In genomic region chr16:21210204-21210603, GRCm38 (mm10) we compare ENCODE assay signal across 10 mouse cellular contexts. TPM values are rescaled to one million over a fixed set of nuclear protein-coding genes. Genes with fewer than 3 reads are reported as not detected.
A peak's percentile ranks its signal among the peaks of the same experiment; 100 is the strongest.
DNase-seq lines count a peak whose midpoint lies in the region; ATAC-seq and TF ChIP-seq lines count a peak whose summit lies in the region.
"Had no signal": no experiment of that assay in that cellular context is flagged by ENCODE, and none has a peak within 500 bp of the region (broad histone marks: within the 10 kb centered on the region; RNA-seq: fewer than 3 reads in every experiment).

No protein-coding gene starts in this region.

- ATAC-seq in liver, embryonic 11.5 days (replicated peaks; ENCODE audit: low FRiP score) = no peak; the same call in 1 of the 2 replicates
- no peak for ATAC-seq in liver, postnatal 0 days
- no peak for ATAC-seq in embryonic facial prominence, embryonic 13.5 days (ENCODE audit: insufficient number of reproducible peaks, insufficient read depth, low FRiP score, low TSS enrichment, low read depth)
- no peak for ATAC-seq in intestine, embryonic 14.5 days (replicated peaks; ENCODE audit: low FRiP score, low TSS enrichment, low read depth)
- ATAC-seq in neural tube, embryonic 13.5 days (ENCODE audit: low read depth) = no peak
- ATAC-seq: activated CD4-positive, CD25-positive, alpha-beta regulatory T cell, adult 4 months had no signal

- no peak for DNase-seq in liver, embryonic 11.5 days (ENCODE audit: low spot score)
- no peak for DNase-seq in liver, postnatal 0 days
- DNase-seq in intestine, embryonic 14.5 days (ENCODE audit: low spot score) = peak; percentile 59
- no peak for DNase-seq in natural killer cell, adult 2 months (ENCODE audit: low spot score in 2 of 2)
- DNase-seq in retina, embryonic 14.5 days (ENCODE audit: low spot score) = no peak
- DNase-seq in right cerebral cortex, postnatal 4 days = no peak

- H3K9ac ChIP-seq in liver, embryonic 11.5 days (ENCODE audit: low read depth, low read length) = 0 out of 2 replicates have a peak overlapping the region, but pooled peaks have one; percentile 30
- H3K9ac ChIP-seq in liver, postnatal 0 days (replicated peaks) = no peak overlapping the region
- peak overlapping the region; percentile 64 for H3K9ac ChIP-seq in embryonic facial prominence, embryonic 13.5 days
- peak overlapping the region; percentile 11; the same call in 1 of the 2 replicates for H3K9ac ChIP-seq in intestine, embryonic 14.5 days (ENCODE audit: low read length)
- peak overlapping the region; percentile 70 for H3K9ac ChIP-seq in neural tube, embryonic 13.5 days

- no peak for TF ChIP-seq EP300 in liver, postnatal 0 days (IDR thresholded peaks at IDR 0.05; ENCODE audit: low read depth)

- H3K27ac ChIP-seq in liver, embryonic 11.5 days (ENCODE audit: low read depth, low read length) = peak overlapping the region; percentile 65
- H3K27ac ChIP-seq in liver, postnatal 0 days (ENCODE audit: low read depth) = no peak overlapping the region
- H3K27ac ChIP-seq in embryonic facial prominence, embryonic 13.5 days = peak overlapping the region; percentile 98
- H3K27ac ChIP-seq in intestine, embryonic 14.5 days (ENCODE audit: low read depth) = peak overlapping the region; percentile 91
- H3K27ac ChIP-seq in neural tube, embryonic 13.5 days (replicated peaks) = peak overlapping the region; percentile 86

- WGBS in liver, embryonic 11.5 days = 23% methylated on average over 5 of the region's 5 CpGs
- 43% methylated on average over 5 of the region's 5 CpGs for WGBS in liver, postnatal 0 days (ENCODE audit: insufficient replicate concordance)
- 4% methylated on average over 5 of the region's 5 CpGs for WGBS in embryonic facial prominence, embryonic 13.5 days
- WGBS in intestine, embryonic 14.5 days = 13% methylated on average over 5 of the region's 5 CpGs
- 12% methylated on average over 5 of the region's 5 CpGs for WGBS in neural tube, embryonic 13.5 days

- no peaks in the 10 kb centered on the region for H3K36me3 ChIP-seq in liver, embryonic 11.5 days (ENCODE audit: control insufficient read depth, insufficient read depth, low read length)
- no peaks in the 10 kb centered on the region for H3K36me3 ChIP-seq in liver, postnatal 0 days (replicated peaks; ENCODE audit: insufficient read depth, low read length)
- peaks cover 32% of the 10 kb centered on the region for H3K36me3 ChIP-seq in embryonic facial prominence, embryonic 13.5 days
- H3K36me3 ChIP-seq in intestine, embryonic 14.5 days (ENCODE audit: control insufficient read depth, insufficient read depth, low read length) = peaks cover 22% of the 10 kb centered on the region
- peaks cover 17% of the 10 kb centered on the region for H3K36me3 ChIP-seq in neural tube, embryonic 13.5 days

- H3K4me2 ChIP-seq in liver, embryonic 11.5 days = peak overlapping the region; percentile 64
- no peak overlapping the region for H3K4me2 ChIP-seq in liver, postnatal 0 days (ENCODE audit: low read depth, low read length)
- peak overlapping the region; percentile 77 for H3K4me2 ChIP-seq in embryonic facial prominence, embryonic 13.5 days
- H3K4me2 ChIP-seq in intestine, embryonic 14.5 days (ENCODE audit: low read length) = peak overlapping the region; percentile 63
- peak overlapping the region; percentile 62 for H3K4me2 ChIP-seq in neural tube, embryonic 13.5 days

- H3K4me1 ChIP-seq in liver, embryonic 11.5 days (replicated peaks; ENCODE audit: control insufficient read depth, insufficient read depth, low read length) = peaks cover 23% of the 10 kb centered on the region
- H3K4me1 ChIP-seq in liver, postnatal 0 days (ENCODE audit: insufficient read depth) = peaks cover 4% of the 10 kb centered on the region; the same call in 1 of the 2 replicates
- H3K4me1 ChIP-seq in embryonic facial prominence, embryonic 13.5 days = peaks cover 77% of the 10 kb centered on the region
- peaks cover 69% of the 10 kb centered on the region for H3K4me1 ChIP-seq in intestine, embryonic 14.5 days (replicated peaks; ENCODE audit: control insufficient read depth, insufficient read depth, low read length)
- peaks cover 78% of the 10 kb centered on the region for H3K4me1 ChIP-seq in neural tube, embryonic 13.5 days (replicated peaks)

- H3K9me3 ChIP-seq in liver, embryonic 11.5 days (ENCODE audit: control insufficient read depth, low read length) = no peaks in the 10 kb centered on the region
- no peaks in the 10 kb centered on the region for H3K9me3 ChIP-seq in liver, postnatal 0 days (ENCODE audit: low read length)
- no peaks in the 10 kb centered on the region for H3K9me3 ChIP-seq in embryonic facial prominence, embryonic 13.5 days
- H3K9me3 ChIP-seq in intestine, embryonic 14.5 days (ENCODE audit: control insufficient read depth, low read length) = no peaks in the 10 kb centered on the region
- H3K9me3 ChIP-seq in neural tube, embryonic 13.5 days = no peaks in the 10 kb centered on the region

- H3K4me3 ChIP-seq in liver, embryonic 11.5 days (ENCODE audit: low read depth, low read length) = peak overlapping the region; percentile 5; the same call in 1 of the 2 replicates
- no peak overlapping the region for H3K4me3 ChIP-seq in liver, postnatal 0 days (ENCODE audit: low read depth, low read length)
- H3K4me3 ChIP-seq in embryonic facial prominence, embryonic 13.5 days = peak overlapping the region; percentile 99
- H3K4me3 ChIP-seq in intestine, embryonic 14.5 days (ENCODE audit: low read depth, low read length) = peak overlapping the region; percentile 21
- H3K4me3 ChIP-seq in neural tube, embryonic 13.5 days = peak overlapping the region; percentile 38

- peaks cover 46% of the 10 kb centered on the region for H3K27me3 ChIP-seq in liver, embryonic 11.5 days (replicated peaks; ENCODE audit: control insufficient read depth, insufficient read depth, low read length)
- H3K27me3 ChIP-seq in liver, postnatal 0 days (ENCODE audit: insufficient read depth, low read length) = peaks cover 52% of the 10 kb centered on the region
- H3K27me3 ChIP-seq in embryonic facial prominence, embryonic 13.5 days = no peaks in the 10 kb centered on the region
- H3K27me3 ChIP-seq in intestine, embryonic 14.5 days (replicated peaks; ENCODE audit: control insufficient read depth, insufficient read depth, low read length) = no peaks in the 10 kb centered on the region
- H3K27me3 ChIP-seq in neural tube, embryonic 13.5 days = no peaks in the 10 kb centered on the region

- no peak for TF ChIP-seq CTCF in liver, postnatal 0 days (IDR thresholded peaks at IDR 0.05; ENCODE audit: low read depth)

RNA-seq across cellular contexts. Expression of gene Ephb3, which starts 5.6 kb away (rescaled TPM):
- polyA plus RNA-seq in liver, embryonic 11.5 days (2014; fragmentation: Nextera tagmentation; extraction: Ambion mirVana) = 6.0 and 6.6 TPM in 2 replicates
- 0.18 and 0.34 TPM in 2 replicates for polyA plus RNA-seq in liver, postnatal 0 days (2015; fragmentation: Nextera tagmentation; extraction: Ambion mirVana)
- 71.4 and 72.9 TPM in 2 replicates for polyA plus RNA-seq in embryonic facial prominence, embryonic 13.5 days (2015; fragmentation: Nextera tagmentation; extraction: Ambion mirVana)
- polyA plus RNA-seq in intestine, embryonic 14.5 days (2014; fragmentation: Nextera tagmentation; extraction: Ambion mirVana) = 17.6 and 17.8 TPM in 2 replicates
- polyA plus RNA-seq in neural tube, embryonic 13.5 days (2015; fragmentation: Nextera tagmentation; extraction: Ambion mirVana) = 13.5 and 14.5 TPM in 2 replicates
- polyA plus RNA-seq: activated CD4-positive, CD25-positive, alpha-beta regulatory T cell, adult 4 months had no signal

RNA-seq across cellular contexts. Expression of gene Teddm3, which starts 56.4 kb away (rescaled TPM):
- not detected in 2 replicates for polyA plus RNA-seq in liver, embryonic 11.5 days (2014; fragmentation: Nextera tagmentation; extraction: Ambion mirVana)
- not detected in 2 replicates for polyA plus RNA-seq in liver, postnatal 0 days (2015; fragmentation: Nextera tagmentation; extraction: Ambion mirVana)
- polyA plus RNA-seq in embryonic facial prominence, embryonic 13.5 days (2015; fragmentation: Nextera tagmentation; extraction: Ambion mirVana) = not detected in 2 replicates
- polyA plus RNA-seq in intestine, embryonic 14.5 days (2014; fragmentation: Nextera tagmentation; extraction: Ambion mirVana) = 0.27 TPM in 1 of 2 replicates, not detected in the other
- not detected in 2 replicates for polyA plus RNA-seq in neural tube, embryonic 13.5 days (2015; fragmentation: Nextera tagmentation; extraction: Ambion mirVana)
- polyA plus RNA-seq: liver, embryonic 16.5 days had no signal
